8 mouse cellular contexts compared by ENCODE assay signal in the genomic region with DNA sequence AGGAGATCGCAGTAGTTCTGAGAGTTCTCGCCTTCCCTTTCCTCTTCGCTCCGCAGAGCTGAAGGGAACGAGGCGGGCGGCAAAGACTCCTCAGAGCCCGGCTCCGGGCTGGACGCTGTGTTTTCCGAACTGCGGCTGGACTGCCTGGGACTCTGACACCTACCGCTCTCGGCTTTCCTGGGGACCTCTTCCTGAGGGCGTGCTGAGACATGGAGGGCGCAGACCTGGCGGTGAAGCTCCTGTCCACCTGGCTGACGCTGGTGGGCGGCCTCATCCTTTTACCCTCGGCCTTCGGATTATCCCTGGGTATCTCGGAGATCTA. TPM values are rescaled to one million over a fixed set of nuclear protein-coding genes. Genes with fewer than 3 reads are reported as not detected.
DNase-seq lines count a peak whose midpoint lies in the region; ATAC-seq and TF ChIP-seq lines count a peak whose summit lies in the region.

No protein-coding gene starts in this region.

- peak overlapping the region; percentile 61 for H3K4me3 ChIP-seq in kidney, postnatal 0 days (replicated peaks; ENCODE audit: low read depth, low read length)
- H3K4me3 ChIP-seq in brown adipose tissue, adult 24 weeks (ENCODE audit: insufficient read depth, low read depth, low read length), result peak overlapping the region; percentile 60
- H3K4me3 ChIP-seq in hindbrain, embryonic 12.5 days, result peak overlapping the region; percentile 55
- H3K4me3 ChIP-seq in midbrain, embryonic 12.5 days, result peak overlapping the region; percentile 64

- ATAC-seq in kidney, postnatal 0 days (replicated peaks; ENCODE audit: low FRiP score, low read depth), result peak; percentile 21; the same call in 1 of the 2 replicates
- ATAC-seq in hindbrain, embryonic 12.5 days (ENCODE audit: low FRiP score), result no peak
- ATAC-seq in midbrain, embryonic 12.5 days (ENCODE audit: low FRiP score, low read depth), result no peak
- no peak for ATAC-seq in activated CD4-positive, CD25-positive, alpha-beta regulatory T cell, adult 4 months

- H3K36me3 ChIP-seq in kidney, postnatal 0 days (ENCODE audit: insufficient read depth, low read length), result no peaks in the 10 kb centered on the region
- no peaks in the 10 kb centered on the region for H3K36me3 ChIP-seq in hindbrain, embryonic 12.5 days
- no peaks in the 10 kb centered on the region for H3K36me3 ChIP-seq in midbrain, embryonic 12.5 days

- 1% methylated on average over 22 of the region's 22 CpGs for WGBS in kidney, postnatal 0 days
- WGBS in hindbrain, embryonic 12.5 days, result under 1% methylated on average over 22 of the region's 22 CpGs
- WGBS in midbrain, embryonic 12.5 days, result under 1% methylated on average over 20 of the region's 22 CpGs

- peak overlapping the region; percentile 99 for H3K4me2 ChIP-seq in kidney, postnatal 0 days (ENCODE audit: low read length)
- peak overlapping the region; percentile 99 for H3K4me2 ChIP-seq in hindbrain, embryonic 12.5 days (replicated peaks)
- peak overlapping the region; percentile 100 for H3K4me2 ChIP-seq in midbrain, embryonic 12.5 days (replicated peaks)

- H3K4me1 ChIP-seq in kidney, postnatal 0 days (replicated peaks; ENCODE audit: insufficient read depth, low read length), result peaks cover 5% of the 10 kb centered on the region; the same call in 1 of the 2 replicates
- H3K4me1 ChIP-seq in brown adipose tissue, adult 24 weeks (ENCODE audit: control insufficient read depth, insufficient read depth, insufficient read length, low read length), result no peaks in the 10 kb centered on the region
- H3K4me1 ChIP-seq in hindbrain, embryonic 12.5 days, result peaks cover 14% of the 10 kb centered on the region
- H3K4me1 ChIP-seq in midbrain, embryonic 12.5 days, result peaks cover 12% of the 10 kb centered on the region

- H3K9ac ChIP-seq in kidney, postnatal 0 days (ENCODE audit: low read depth, low read length), result peak overlapping the region; percentile 64
- H3K9ac ChIP-seq in hindbrain, embryonic 12.5 days, result peak overlapping the region; percentile 64
- peak overlapping the region; percentile 47 for H3K9ac ChIP-seq in midbrain, embryonic 12.5 days (replicated peaks)

- no peak for TF ChIP-seq CTCF in kidney, postnatal 0 days (IDR thresholded peaks at IDR 0.05; ENCODE audit: low read depth)

- no peaks in the 10 kb centered on the region for H3K9me3 ChIP-seq in kidney, postnatal 0 days (replicated peaks; ENCODE audit: low read length)
- H3K9me3 ChIP-seq in hindbrain, embryonic 12.5 days (replicated peaks), result no peaks in the 10 kb centered on the region
- peaks cover 6% of the 10 kb centered on the region; the same call in 1 of the 2 replicates for H3K9me3 ChIP-seq in midbrain, embryonic 12.5 days

- peak overlapping the region; percentile 39; the same call in 1 of the 2 replicates for H3K27ac ChIP-seq in kidney, postnatal 0 days
- peak overlapping the region; percentile 91 for H3K27ac ChIP-seq in brown adipose tissue, adult 24 weeks (replicated peaks; ENCODE audit: low read depth, low read length)
- no peak overlapping the region for H3K27ac ChIP-seq in hindbrain, embryonic 12.5 days
- no peak overlapping the region for H3K27ac ChIP-seq in midbrain, embryonic 12.5 days (replicated peaks)

- no peak for DNase-seq in kidney, postnatal 0 days (ENCODE audit: low spot score)
- no peak for DNase-seq in kidney, postnatal 10 days
- no peak for DNase-seq in adrenal gland, adult 18-20 months (ENCODE audit: low spot score in 2 of 2)
- no peak for DNase-seq in adrenal gland, postnatal 36 days

- no peaks in the 10 kb centered on the region; the same call in 1 of the 2 replicates for H3K27me3 ChIP-seq in kidney, postnatal 0 days (ENCODE audit: insufficient read depth, low read length)
- peaks cover 51% of the 10 kb centered on the region for H3K27me3 ChIP-seq in hindbrain, embryonic 12.5 days
- H3K27me3 ChIP-seq in midbrain, embryonic 12.5 days, result peaks cover 58% of the 10 kb centered on the region

RNA-seq across cellular contexts. Expression of gene Gpat3, which starts 1.0 kb away (rescaled TPM):
- 1.6 and 2.6 TPM in 2 replicates for polyA plus RNA-seq in kidney, postnatal 0 days (2015; fragmentation: Nextera tagmentation; extraction: Ambion mirVana)
- polyA plus RNA-seq in brown adipose tissue, adult 24 weeks (2012; ENCODE audit: insufficient read depth, insufficient read length, missing spikeins), result 10.5 and 11.3 TPM in 2 replicates
- polyA plus RNA-seq in hindbrain, embryonic 12.5 days (2016; fragmentation: Nextera tagmentation; extraction: Ambion mirVana), result 0.74 and 1.4 TPM in 2 replicates
- 0.56 TPM in 1 of 2 replicates, not detected in the other for polyA plus RNA-seq in midbrain, embryonic 12.5 days (2016; fragmentation: Nextera tagmentation; extraction: Ambion mirVana)
- total RNA-seq in adrenal gland, adult 18-20 months (2021), result 10 to 100 TPM; 13.0 to 23.4 TPM
- total RNA-seq in adrenal gland, postnatal 36 days (2021), result 10 to 100 TPM; 14.7 to 15.1 TPM
- polyA plus RNA-seq in activated CD4-positive, CD25-positive, alpha-beta regulatory T cell, adult 4 months (2017; shearing (Covaris generic)), result 1 to 10 TPM in 1 of 2 experiments, under 1 TPM in 1; 0.37 to 1.0 TPM

RNA-seq across cellular contexts. Expression of gene Abraxas1, which starts 25.8 kb away (rescaled TPM):
- 24.7 and 25.0 TPM in 2 replicates for polyA plus RNA-seq in kidney, postnatal 0 days (2015; fragmentation: Nextera tagmentation; extraction: Ambion mirVana)
- 9.3 and 11.9 TPM in 2 replicates for polyA plus RNA-seq in brown adipose tissue, adult 24 weeks (2012; ENCODE audit: insufficient read depth, insufficient read length, missing spikeins)
- 21.6 and 23.4 TPM in 2 replicates for polyA plus RNA-seq in hindbrain, embryonic 12.5 days (2016; fragmentation: Nextera tagmentation; extraction: Ambion mirVana)
- 22.9 and 26.7 TPM in 2 replicates for polyA plus RNA-seq in midbrain, embryonic 12.5 days (2016; fragmentation: Nextera tagmentation; extraction: Ambion mirVana)
- 10 to 100 TPM; 10.6 to 10.9 TPM for total RNA-seq in adrenal gland, adult 18-20 months (2021)
- total RNA-seq in adrenal gland, postnatal 36 days (2021), result 10 to 100 TPM; 11.5 to 12.7 TPM
- polyA plus RNA-seq in activated CD4-positive, CD25-positive, alpha-beta regulatory T cell, adult 4 months (2017; shearing (Covaris generic)), result 10 to 100 TPM; 25.1 to 27.4 TPM

RNA-seq across cellular contexts. Expression of gene Mrps18c, which starts 48.1 kb away (rescaled TPM):
- 187 and 217 TPM in 2 replicates for polyA plus RNA-seq in kidney, postnatal 0 days (2015; fragmentation: Nextera tagmentation; extraction: Ambion mirVana)
- polyA plus RNA-seq in brown adipose tissue, adult 24 weeks (2012; ENCODE audit: insufficient read depth, insufficient read length, missing spikeins), result 249 and 287 TPM in 2 replicates
- polyA plus RNA-seq in hindbrain, embryonic 12.5 days (2016; fragmentation: Nextera tagmentation; extraction: Ambion mirVana), result 138 and 155 TPM in 2 replicates
- 158 and 159 TPM in 2 replicates for polyA plus RNA-seq in midbrain, embryonic 12.5 days (2016; fragmentation: Nextera tagmentation; extraction: Ambion mirVana)
- 10 to 100 TPM; 80.6 to 89.5 TPM for total RNA-seq in adrenal gland, adult 18-20 months (2021)
- 100 to 1,000 TPM in 1 of 2 experiments, 10 to 100 TPM in 1; 84.3 to 105 TPM for total RNA-seq in adrenal gland, postnatal 36 days (2021)
- polyA plus RNA-seq in activated CD4-positive, CD25-positive, alpha-beta regulatory T cell, adult 4 months (2017; shearing (Covaris generic)), result 100 to 1,000 TPM; 160 to 189 TPM

RNA-seq across cellular contexts. Expression of gene Helq, which starts 48.2 kb away (rescaled TPM):
- 9.5 and 9.6 TPM in 2 replicates for polyA plus RNA-seq in kidney, postnatal 0 days (2015; fragmentation: Nextera tagmentation; extraction: Ambion mirVana)
- polyA plus RNA-seq in brown adipose tissue, adult 24 weeks (2012; ENCODE audit: insufficient read depth, insufficient read length, missing spikeins), result 3.3 and 6.6 TPM in 2 replicates
- 25.3 and 28.1 TPM in 2 replicates for polyA plus RNA-seq in hindbrain, embryonic 12.5 days (2016; fragmentation: Nextera tagmentation; extraction: Ambion mirVana)
- 23.8 and 27.5 TPM in 2 replicates for polyA plus RNA-seq in midbrain, embryonic 12.5 days (2016; fragmentation: Nextera tagmentation; extraction: Ambion mirVana)
- total RNA-seq in adrenal gland, adult 18-20 months (2021), result 1 to 10 TPM; 5.1 to 5.8 TPM
- 1 to 10 TPM; 6.1 to 7.5 TPM for total RNA-seq in adrenal gland, postnatal 36 days (2021)
- 10 to 100 TPM; 12.3 to 12.5 TPM for polyA plus RNA-seq in activated CD4-positive, CD25-positive, alpha-beta regulatory T cell, adult 4 months (2017; shearing (Covaris generic))

Comparison
In these comparisons a context has a peak if more than half of its experiments do, and no peak if none do; other contexts are left out.
1. H3K27ac ChIP-seq: peak in kidney, postnatal 0 days (single experiment) and brown adipose tissue, adult 24 weeks (single experiment); none in hindbrain, embryonic 12.5 days (single experiment) and midbrain, embryonic 12.5 days (single experiment).
2. Peak in every context shown above with its lines, with median percentiles within 50 percentile points of each other: H3K4me2 ChIP-seq, H3K4me3 ChIP-seq and H3K9ac ChIP-seq.